Mouse (Mus musculus) left cerebral cortex, adult 2 months (tissue): ENCODE measurements around the gene Inpp5a. TPM values are rescaled to one million over a fixed set of nuclear protein-coding genes. Genes with fewer than 3 reads are reported as not detected.
A peak's percentile ranks its signal among the peaks of the same experiment; 100 is the strongest.

Source experiments
- DNase-seq, 2 experiments: peaks; one replicate each; pipeline ENCODE4 v3.0.0; 2021 to 2022; ENCODE audit warnings: low spot score in 2 of 2, mixed read lengths in 1 of 2; ENCODE audit errors: extremely low spot score in 1 of 2
- H3K27ac ChIP-seq: fragments of 200-600 bp; 2 replicates; pipeline ENCODE4 v1.8.1; 2022
- H3K4me3 ChIP-seq: fragments of 200-600 bp; 2 replicates; pipeline ENCODE4 v1.8.1; 2022
- CTCF ChIP-seq: fragments of 200-600 bp; IDR thresholded peaks from 2 replicates; pipeline ENCODE4 v1.8.1; 2022; ENCODE audit warnings: antibody characterized with exemption, mild to moderate bottlenecking, moderate library complexity
- intact Hi-C: fragments of 180-260 bp; cut with DNase I; formaldehyde crosslinking; loops from one replicate; pipeline ENCODE4 v1.15.1; 2025
- total RNA-seq, 2 experiments: library from RNA; stranded (reverse); gene quantifications; 2 replicates each; pipeline ENCODE4 v1.2.3; 2021

Gene Inpp5a
- total RNA-seq, 2 experiments from 2014 or later = 56.6 to 58.5 TPM

DNA sequence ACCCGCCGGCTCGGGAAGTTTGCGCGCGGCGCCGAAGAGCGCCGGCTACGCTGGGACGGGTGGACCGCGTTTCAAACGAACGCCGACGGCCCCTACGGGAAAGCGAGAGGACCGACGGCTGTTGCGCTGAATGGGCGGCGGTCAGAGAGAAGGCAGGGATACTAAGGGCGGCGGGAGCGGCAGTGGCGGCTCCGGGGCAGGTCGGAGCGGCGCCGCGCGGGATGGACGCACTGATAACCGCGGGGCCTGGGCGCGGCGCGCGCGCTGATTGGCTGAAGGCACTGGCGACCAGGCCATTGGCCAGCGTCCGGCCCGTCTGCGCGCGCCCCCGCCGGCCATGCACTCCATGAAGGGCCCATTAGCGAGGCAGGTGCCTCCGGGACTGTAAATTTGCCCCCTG is 193.7 kb downstream of the Inpp5a start, which contains the start of gene Nkx6-2:
TSS of gene Nkx6-2 (minus strand) at position 203 of the 400 bp plus-strand sequence.
- H3K27ac ChIP-seq = no peak within 1 kb of the TSS
- peak in 1 of 2 experiments; percentile 61 for DNase-seq
- intact Hi-C loops = loop anchor here (5.0 kb wide), 1 partner anchor 280 kb away; no protein-coding TSS in a partner anchor
- H3K4me3 ChIP-seq = peak within 1 kb of the TSS; percentile 34
- no peak for TF ChIP-seq CTCF

DNA sequence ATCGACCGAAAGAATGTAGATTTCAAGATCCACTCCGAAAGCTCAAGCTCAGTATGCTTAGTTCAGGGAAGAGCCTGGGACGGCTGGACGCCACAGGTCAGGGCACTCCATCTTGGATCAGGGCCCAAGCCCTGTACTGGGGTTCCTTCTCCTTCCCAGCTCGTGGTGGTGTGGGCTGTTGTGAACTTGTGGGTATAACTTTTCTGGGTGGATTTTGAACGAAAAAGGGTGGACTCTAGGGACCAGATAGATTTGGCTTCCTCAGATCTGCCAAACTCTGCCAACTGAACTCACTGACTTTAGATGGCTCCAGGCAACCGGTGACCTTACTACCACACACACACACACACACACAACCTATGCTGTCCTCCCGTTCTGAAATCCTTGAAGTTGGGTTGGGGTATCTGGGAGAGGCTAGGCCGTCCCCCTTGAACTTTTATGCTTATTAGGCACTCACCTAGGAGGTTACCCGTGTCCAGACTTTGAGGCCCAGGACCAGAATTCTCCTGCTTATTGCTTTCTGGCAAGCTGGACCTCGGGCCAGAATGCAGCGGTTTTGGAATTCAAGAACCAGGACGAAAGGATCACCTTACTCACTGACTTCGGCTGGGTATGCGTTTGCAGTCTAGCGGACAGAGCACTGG is 194.3 kb downstream of the Inpp5a start:
- intact Hi-C loops = loop anchor here (5.0 kb wide), 1 partner anchor 281 kb away; no protein-coding TSS in a partner anchor
- H3K27ac ChIP-seq = no peak overlapping the region
- no peak overlapping the region for H3K4me3 ChIP-seq
- TF ChIP-seq CTCF = no peak
- no peak for DNase-seq

DNA sequence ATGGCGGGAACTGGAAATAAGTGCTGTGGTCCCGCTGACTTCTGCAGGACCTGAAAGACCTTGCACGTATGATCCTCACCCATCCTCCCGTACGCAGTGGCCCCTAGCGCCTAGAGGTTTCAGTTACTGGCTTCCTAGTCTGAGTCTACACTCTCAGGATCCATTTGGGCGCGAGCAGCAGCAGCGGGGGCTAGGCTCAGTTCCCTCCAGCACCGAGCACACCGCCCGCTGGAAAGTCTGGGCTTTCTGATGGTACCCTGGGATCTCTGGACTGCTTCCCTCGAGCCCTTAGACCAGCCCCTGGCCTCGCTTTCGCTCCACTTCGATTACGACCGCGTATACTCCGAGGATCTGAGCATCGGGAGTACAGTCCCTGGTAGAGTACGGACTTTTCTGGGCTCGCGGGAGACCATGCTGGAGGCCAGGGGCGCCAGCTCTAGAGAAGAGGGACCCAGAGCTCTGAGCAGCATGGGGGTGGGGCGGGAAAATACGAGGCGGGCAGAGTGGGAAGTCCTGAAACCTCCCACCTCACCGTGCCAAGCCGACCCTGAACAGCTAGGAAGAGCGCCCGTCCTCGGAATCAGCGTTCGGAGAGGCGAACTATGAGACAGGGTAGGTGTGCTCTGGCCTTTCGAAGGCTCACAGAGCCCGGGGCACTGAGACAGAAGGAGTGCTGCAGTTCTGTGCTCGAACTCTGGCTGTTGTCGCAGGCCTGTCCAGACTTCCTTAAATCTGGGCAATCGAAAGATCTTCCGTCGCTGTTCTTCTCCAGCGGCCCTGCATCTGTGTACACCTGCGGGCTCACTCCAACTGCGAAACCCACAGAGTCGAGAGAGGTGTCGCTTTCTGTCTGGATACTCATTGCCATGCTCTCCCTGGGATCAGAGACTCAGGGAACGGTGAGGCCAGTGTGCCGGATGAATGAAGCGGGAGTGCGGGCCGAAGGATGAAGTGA is 195.6 kb downstream of the Inpp5a start:
- DNase-seq = no peak
- TF ChIP-seq CTCF = no peak
- Histone ChIP-seq H3K4me3 (no peak overlapping the region), H3K27ac (no peak overlapping the region)
- intact Hi-C loops = loop anchor here (5.0 kb wide), 2 partner anchors 92 to 282 kb away; no protein-coding TSS in a partner anchor

DNA sequence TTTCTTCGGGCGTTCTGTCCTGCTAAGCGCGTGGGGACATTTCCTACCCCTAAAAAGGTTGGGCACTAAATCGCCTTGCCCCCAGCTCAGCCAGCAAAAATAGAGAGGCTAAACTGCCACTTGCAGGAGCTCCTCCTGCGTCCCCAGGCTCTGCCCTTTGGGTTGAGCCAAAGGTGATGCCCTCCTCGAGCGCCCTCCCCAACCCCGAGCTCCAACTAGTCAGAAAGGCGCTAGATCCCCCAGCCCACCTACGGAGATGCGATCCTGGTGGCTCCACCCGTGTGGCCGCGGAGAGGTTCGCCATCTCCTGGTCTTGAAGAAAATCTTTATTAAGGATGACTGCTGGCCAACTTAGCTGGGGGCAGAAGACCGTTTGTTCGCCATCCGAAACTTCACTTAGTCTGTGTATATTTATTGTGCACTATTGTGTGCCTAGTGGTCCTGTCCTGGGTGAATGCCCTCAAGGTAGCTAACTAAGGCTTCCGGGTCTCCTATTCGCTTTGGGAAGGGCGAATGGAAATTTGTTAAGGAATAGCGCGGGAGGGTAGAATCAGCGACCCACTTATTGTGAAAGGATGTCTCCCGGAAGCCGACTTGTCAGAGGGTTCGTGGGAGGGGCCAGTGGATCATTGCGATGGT is 196.4 kb downstream of the Inpp5a start:
- no peak for DNase-seq
- H3K27ac ChIP-seq = no peak overlapping the region
- intact Hi-C loops = loop anchor here (5.0 kb wide), 1 partner anchor 93 kb away; no protein-coding TSS in a partner anchor
- no peak overlapping the region for H3K4me3 ChIP-seq
- peak; percentile 3; the same call in 1 of the 2 replicates for TF ChIP-seq CTCF

DNA sequence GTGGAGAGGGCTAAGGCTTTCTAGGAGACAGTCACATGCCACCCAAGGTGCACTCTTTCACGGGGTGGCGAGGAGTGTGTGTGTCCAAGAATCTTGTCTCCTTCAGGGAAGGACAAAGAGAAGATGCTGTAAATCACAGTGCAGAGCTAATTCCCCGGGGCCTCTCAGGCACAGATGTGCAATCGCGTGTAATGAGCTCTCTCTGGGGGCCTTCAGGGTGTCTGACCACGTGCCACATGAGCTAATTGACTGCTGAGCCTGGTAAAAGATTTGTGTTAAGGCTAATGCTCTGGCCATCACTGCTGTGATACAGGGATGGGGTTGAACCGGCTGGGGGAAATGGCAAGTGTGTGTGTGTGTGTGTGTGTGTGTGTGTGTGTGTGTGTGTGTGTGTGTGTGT is 199.0 kb downstream of the Inpp5a start:
- H3K27ac ChIP-seq = no peak overlapping the region
- no peak for TF ChIP-seq CTCF
- intact Hi-C loops = loop anchor here (5.0 kb wide), 1 partner anchor 96 kb away; no protein-coding TSS in a partner anchor
- DNase-seq = no peak
- no peak overlapping the region for H3K4me3 ChIP-seq

DNA sequence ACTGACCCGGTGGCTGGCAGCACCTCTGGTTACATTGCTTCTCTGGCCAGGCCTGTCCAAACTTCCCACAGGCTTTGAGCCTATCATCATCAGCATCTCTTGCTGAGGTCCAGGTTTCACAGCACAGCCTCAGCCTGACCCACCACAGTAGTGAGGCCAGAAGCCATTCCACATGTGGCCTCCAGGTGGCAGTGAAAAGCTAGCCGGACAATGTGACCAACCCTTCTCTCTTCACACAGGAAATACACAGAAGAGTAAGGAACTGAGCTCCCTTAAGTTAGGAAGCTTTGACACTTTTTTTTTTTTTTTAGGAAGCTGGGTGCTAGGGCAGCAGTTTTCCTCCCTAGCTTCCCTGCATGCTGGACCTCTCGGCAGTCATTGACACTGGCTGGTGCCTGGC is 201.4 kb downstream of the Inpp5a start:
- TF ChIP-seq CTCF = peak; percentile 78
- peak; percentile 37 to 45 for DNase-seq
- intact Hi-C loops = no loop called here
- H3K27ac ChIP-seq = no peak overlapping the region
- H3K4me3 ChIP-seq = no peak overlapping the region

DNA sequence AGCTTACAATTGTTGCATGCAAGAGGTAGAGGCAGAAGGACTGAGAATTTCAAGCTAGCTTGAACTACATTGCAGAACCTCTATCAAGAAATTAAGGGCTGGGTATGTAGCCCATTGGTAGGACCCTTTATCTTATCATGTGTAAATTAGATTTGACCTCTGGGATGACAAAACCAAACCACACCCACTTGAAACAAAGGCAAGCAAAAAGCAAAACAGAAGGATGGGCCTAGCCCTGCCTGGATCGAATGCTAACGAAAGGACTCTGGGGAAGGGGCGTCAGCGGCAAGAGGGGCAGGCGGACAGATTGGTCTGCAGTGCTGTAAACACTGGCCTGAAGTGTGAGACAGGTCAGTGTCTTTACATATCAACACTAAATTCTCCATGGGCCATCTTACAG is 202.4 kb downstream of the Inpp5a start:
- DNase-seq = no peak
- Histone ChIP-seq H3K27ac (no peak overlapping the region), H3K4me3 (no peak overlapping the region)
- TF ChIP-seq CTCF = no peak
- intact Hi-C loops = no loop called here

DNA sequence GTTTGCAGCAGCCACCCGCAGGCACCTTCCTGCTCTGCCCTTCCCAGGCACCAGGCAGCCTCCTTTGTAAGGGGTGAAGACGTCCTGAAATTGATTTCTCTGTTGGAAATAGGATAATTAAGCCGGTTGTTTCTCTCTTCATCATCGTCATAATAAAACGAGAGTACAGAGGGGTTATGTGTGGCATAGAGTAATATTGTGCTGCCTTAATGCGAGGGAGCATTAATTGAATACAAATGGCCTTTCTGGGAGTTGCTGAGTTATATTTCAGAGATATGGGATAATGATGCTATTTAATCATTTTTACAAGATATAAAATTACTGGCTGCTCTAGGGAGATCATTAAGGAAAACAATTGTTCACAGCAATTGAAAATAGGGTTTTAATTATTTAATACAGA is 206.4 kb downstream of the Inpp5a start:
- no peak for DNase-seq
- TF ChIP-seq CTCF = no peak
- Histone ChIP-seq H3K4me3 (no peak overlapping the region), H3K27ac (no peak overlapping the region)
- intact Hi-C loops = no loop called here

DNA sequence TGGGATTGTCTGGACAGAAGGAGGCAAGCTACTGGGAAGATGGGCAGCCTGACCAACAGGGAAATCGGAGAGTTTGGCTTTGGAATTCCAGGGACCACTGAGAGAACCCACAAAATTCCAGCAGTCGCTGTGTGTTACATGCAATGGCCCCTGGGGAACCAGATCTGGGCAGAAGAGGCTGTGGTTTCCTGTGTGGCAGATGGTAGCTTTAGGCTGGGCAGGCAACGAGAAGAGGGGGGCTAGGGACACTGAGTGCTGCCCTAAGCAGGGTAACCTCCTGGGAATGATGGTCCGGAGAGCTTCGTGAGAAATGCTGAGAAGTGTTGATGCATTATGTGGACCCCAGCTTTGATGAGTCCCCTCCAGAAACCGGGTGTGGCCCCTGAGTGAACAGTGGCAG is 207.0 kb downstream of the Inpp5a start:
- intact Hi-C loops = no loop called here
- no peak for TF ChIP-seq CTCF
- no peak overlapping the region for H3K27ac ChIP-seq
- H3K4me3 ChIP-seq = no peak overlapping the region
- DNase-seq = no peak

DNA sequence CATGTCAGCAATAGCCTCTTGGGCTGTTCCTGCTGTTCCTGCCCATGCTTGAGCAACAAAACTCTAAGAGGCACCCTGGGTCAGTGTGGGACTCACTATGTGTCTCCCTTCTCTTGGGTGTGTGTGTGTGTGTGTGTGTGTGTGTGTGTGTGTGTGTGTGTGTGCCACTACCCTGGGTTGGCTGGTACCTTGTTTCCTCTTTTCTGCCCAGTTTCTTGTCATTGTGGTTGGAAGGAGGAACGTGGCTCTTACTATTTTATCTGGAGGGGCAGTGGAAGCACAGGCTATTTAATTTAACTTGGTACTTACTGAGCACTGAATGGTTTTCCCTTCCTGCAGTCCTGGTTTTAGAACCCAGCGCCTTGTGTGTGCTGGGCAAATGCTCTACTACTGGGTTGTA is 221.4 kb downstream of the Inpp5a start:
- Histone ChIP-seq H3K4me3 (no peak overlapping the region), H3K27ac (no peak overlapping the region)
- intact Hi-C loops = no loop called here
- DNase-seq = no peak
- no peak for TF ChIP-seq CTCF
